Comparison of ENCODE assay signal across 14 mouse cellular contexts in genomic region chr4:151506701-151507100, GRCm38 (mm10).
"Had no signal": no experiment of that assay in that cellular context is flagged by ENCODE, and none has a peak within 500 bp of the region (broad histone marks: within the 10 kb centered on the region; RNA-seq: fewer than 3 reads in every experiment).

No protein-coding gene starts in this region.

- DNase-seq: kidney, adult 11 months; kidney, adult 9 months; kidney, postnatal 36 days; left cerebral cortex, postnatal 4 days; lung, adult 18-20 months; spleen, adult 18-20 months; thymus, postnatal 4 days had no signal

- H3K27ac ChIP-seq: kidney, postnatal 0 days; limb, embryonic 13.5 days; liver, embryonic 14.5 days; midbrain, embryonic 13.5 days; neural tube, embryonic 12.5 days; stomach, embryonic 15.5 days had no signal

- H3K9me3 ChIP-seq: limb, embryonic 13.5 days; midbrain, embryonic 13.5 days; stomach, embryonic 15.5 days had no signal

- H3K4me3 ChIP-seq: limb, embryonic 13.5 days; midbrain, embryonic 13.5 days; myocyte; neural tube, embryonic 12.5 days; stomach, embryonic 15.5 days had no signal

- H3K9ac ChIP-seq: limb, embryonic 13.5 days; liver, embryonic 14.5 days; midbrain, embryonic 13.5 days; neural tube, embryonic 12.5 days; stomach, embryonic 15.5 days had no signal

- H3K36me3 ChIP-seq: limb, embryonic 13.5 days; midbrain, embryonic 13.5 days; neural tube, embryonic 12.5 days; stomach, embryonic 15.5 days had no signal

- ATAC-seq: midbrain, embryonic 13.5 days had no signal

- H3K4me2 ChIP-seq: limb, embryonic 13.5 days; midbrain, embryonic 13.5 days; neural tube, embryonic 12.5 days; stomach, embryonic 15.5 days had no signal

- H3K4me1 ChIP-seq: limb, embryonic 13.5 days; midbrain, embryonic 13.5 days; stomach, embryonic 15.5 days had no signal

- H3K27me3 ChIP-seq: limb, embryonic 13.5 days; midbrain, embryonic 13.5 days; neural tube, embryonic 12.5 days; stomach, embryonic 15.5 days had no signal
